Mouse (Mus musculus): Measurements from ENCODE around the gene Hbq1a. TPM values are rescaled to one million over a fixed set of nuclear protein-coding genes. Genes with fewer than 3 reads are reported as not detected.

Gene Hbq1a
- total RNA-seq, 1 experiment from 2014 or later, result not detected

- no peak for ATAC-seq (replicated peaks in 1 of 2; ENCODE audit: insufficient read depth in 1 of 2, low FRiP score in 2 of 2, low TSS enrichment in 1 of 2, low read depth in 1 of 2, poor library complexity in 2 of 2, severe bottlenecking in 2 of 2)
Measured at GRCm38 (mm10) chr11:32345504-32346297, 45.8 kb downstream of the Hbq1a start.

GRCm38 (mm10) chr11:32347264-32347606, 47.4 kb downstream of the Hbq1a start:
- ATAC-seq (replicated peaks in 1 of 2; ENCODE audit: insufficient read depth in 1 of 2, low FRiP score in 2 of 2, low TSS enrichment in 1 of 2, low read depth in 1 of 2, poor library complexity in 2 of 2, severe bottlenecking in 2 of 2), result no peak

GRCm38 (mm10) chr11:32347607-32348432, 48.0 kb downstream of the Hbq1a start, which contains the start of gene Sh3pxd2b:
Sh3pxd2b (plus strand) TSS chr11:32347820.
- ATAC-seq (replicated peaks in 1 of 2; ENCODE audit: insufficient read depth in 1 of 2, low FRiP score in 2 of 2, low TSS enrichment in 1 of 2, low read depth in 1 of 2, poor library complexity in 2 of 2, severe bottlenecking in 2 of 2), result no peak

GRCm38 (mm10) chr11:32348433-32349283, 48.8 kb downstream of the Hbq1a start:
- no peak for ATAC-seq (replicated peaks in 1 of 2; ENCODE audit: insufficient read depth in 1 of 2, low FRiP score in 2 of 2, low TSS enrichment in 1 of 2, low read depth in 1 of 2, poor library complexity in 2 of 2, severe bottlenecking in 2 of 2)

GRCm38 (mm10) chr11:32349284-32349953, 49.5 kb downstream of the Hbq1a start:
- peak; percentile 46 to 68 for ATAC-seq (replicated peaks in 1 of 2; ENCODE audit: insufficient read depth in 1 of 2, low FRiP score in 2 of 2, low TSS enrichment in 1 of 2, low read depth in 1 of 2, poor library complexity in 2 of 2, severe bottlenecking in 2 of 2)

Other genes with a start within 250 kb of the Hbq1a start
- 0.69 and 1.3 TPM in 2 replicates for gene Il9r, start 99.8 kb upstream of the Hbq1a start, total RNA-seq (2017)
- gene Snrnp25, start 94.7 kb upstream of the Hbq1a start, total RNA-seq (2017), result 50.8 and 51.0 TPM in 2 replicates
- gene Rhbdf1, start 77.8 kb upstream of the Hbq1a start, total RNA-seq (2017), result 7.0 and 7.5 TPM in 2 replicates
- 10.4 and 14.6 TPM in 2 replicates for gene Mpg, start 73.6 kb upstream of the Hbq1a start, total RNA-seq (2017)
- 20.3 and 24.1 TPM in 2 replicates for gene Nprl3, start 32.4 kb upstream of the Hbq1a start, total RNA-seq (2017)
- not detected in 2 replicates for gene Hba-x, start 23.7 kb upstream of the Hbq1a start, total RNA-seq (2017)
- gene Hba-a1, start 16.6 kb upstream of the Hbq1a start, total RNA-seq (2017), result 9.1 and 14.3 TPM in 2 replicates
- gene Hbq1b, start 13.1 kb upstream of the Hbq1a start, total RNA-seq (2017), result not detected in 2 replicates
- gene Hba-a2, start 3.6 kb upstream of the Hbq1a start, total RNA-seq (2017), result 60.4 and 104 TPM in 2 replicates
- gene Sh3pxd2b, start 47.8 kb downstream of the Hbq1a start, total RNA-seq (2017), result 1.5 and 1.6 TPM in 2 replicates
- 4.7 and 10.4 TPM in 2 replicates for gene Ubtd2, start 155.3 kb downstream of the Hbq1a start, total RNA-seq (2017)
- gene Efcab9, start 232.0 kb downstream of the Hbq1a start, total RNA-seq (2017), result not detected in 2 replicates
- 32.7 and 44.2 TPM in 2 replicates for gene Stk10, start 233.2 kb downstream of the Hbq1a start, total RNA-seq (2017)